Mouse (Mus musculus): ENCODE measurements around the gene 8030474K03Rik. TPM values are rescaled to one million over a fixed set of nuclear protein-coding genes. Genes with fewer than 3 reads are reported as not detected.
A peak's percentile ranks its signal among the peaks of the same experiment; 100 is the strongest.
"Not testable (repeated sequence)": the region's sequence is repeated elsewhere in the genome, so short reads cannot be mapped to it uniquely, and the experiment has no call there.

Gene 8030474K03Rik
- not detected for total RNA-seq (2021)

DNA sequence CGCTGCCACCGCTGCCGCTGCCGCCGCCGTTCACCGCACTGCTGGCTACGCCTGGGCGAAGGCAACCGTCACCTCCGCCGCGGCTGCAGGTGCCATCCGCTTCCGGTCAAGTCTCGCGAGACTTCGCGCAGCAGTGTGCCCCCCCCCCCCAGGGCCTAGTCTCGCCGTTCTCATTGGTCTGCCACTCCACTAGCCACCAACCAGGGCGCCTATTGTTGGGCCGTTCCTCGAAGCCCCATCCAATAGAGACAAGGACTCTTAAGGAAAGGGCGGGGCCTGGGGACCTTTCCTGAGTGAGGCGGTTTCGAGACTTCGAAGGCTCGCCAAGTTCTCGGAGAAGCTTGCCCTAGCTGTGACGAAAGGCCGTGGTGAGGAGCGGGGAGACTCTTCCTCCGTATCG lies at the start of gene 8030474K03Rik, which contains the start of gene Gm4779:
8030474K03Rik (plus strand) TSS at position 315 of the 400 bp plus-strand sequence.
Gm4779 (minus strand) TSS at position 82 of the 400 bp plus-strand sequence.
- intact Hi-C loops (cut with DNase I): no loop called here
- DNase-seq: no peak

DNA sequence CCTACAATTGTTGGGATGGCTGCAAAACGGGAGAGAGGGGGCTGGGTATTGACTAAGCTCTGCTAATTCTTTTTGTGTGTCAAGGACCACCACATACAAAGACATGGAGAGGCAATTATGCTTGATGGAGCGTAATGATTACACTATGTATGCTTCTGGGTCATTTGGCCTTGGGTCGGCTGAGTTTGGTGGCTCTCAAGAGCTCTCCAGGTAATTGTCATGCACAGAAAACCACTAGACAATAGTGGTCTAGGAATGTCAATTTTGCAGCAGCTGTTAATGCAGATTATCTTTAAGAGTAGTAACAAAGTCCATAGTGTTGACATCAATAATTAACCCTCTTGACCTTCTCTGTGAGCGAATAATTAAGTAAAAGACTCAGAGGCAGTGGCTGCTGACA lies 44.3 kb upstream of the 8030474K03Rik start:
- DNase-seq: no peak
- intact Hi-C loops (cut with DNase I): no loop called here

DNA sequence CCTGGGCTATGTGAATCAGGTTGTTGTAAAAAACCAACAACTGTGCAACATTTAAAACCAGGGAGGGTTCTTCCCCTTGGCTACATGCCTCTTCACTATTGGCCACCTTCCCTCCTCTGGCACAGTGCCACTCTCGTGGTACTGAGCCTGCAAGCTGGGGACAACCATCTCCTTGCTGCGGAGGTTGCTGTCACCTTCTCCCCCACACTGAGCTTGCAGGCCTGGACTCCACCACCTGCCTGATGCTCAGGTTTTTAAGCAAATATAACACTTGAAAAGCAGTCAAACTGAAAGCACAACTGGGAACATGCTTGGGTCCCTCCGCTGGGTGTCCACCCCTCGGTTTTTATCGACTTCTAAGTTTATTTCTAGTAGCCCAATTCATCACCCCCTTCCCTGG lies 40.0 kb upstream of the 8030474K03Rik start:
- intact Hi-C loops (cut with DNase I): no loop called here
- DNase-seq: peak in 1 of 2 experiments; percentile 12

DNA sequence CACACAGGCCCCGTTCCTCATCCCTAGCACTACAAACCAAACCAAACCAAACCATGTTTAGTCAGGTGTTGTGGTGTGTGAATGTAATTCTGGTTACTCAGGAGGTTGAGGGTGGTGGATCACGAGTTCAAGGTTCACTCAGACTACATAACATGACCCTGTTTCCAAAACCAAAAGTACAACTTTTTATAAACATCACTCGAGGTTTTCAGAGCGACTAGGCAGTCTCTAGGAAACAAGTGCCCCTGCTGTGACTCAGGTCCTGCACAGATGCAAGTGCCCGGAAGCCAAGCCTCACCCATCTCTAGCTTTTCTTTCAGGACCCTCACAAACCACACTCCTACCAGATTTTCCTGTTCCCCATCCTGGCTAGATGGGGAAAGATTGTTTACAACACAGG lies 29.8 kb upstream of the 8030474K03Rik start:
- no peak for DNase-seq
- intact Hi-C loops (cut with DNase I): no loop called here

DNA sequence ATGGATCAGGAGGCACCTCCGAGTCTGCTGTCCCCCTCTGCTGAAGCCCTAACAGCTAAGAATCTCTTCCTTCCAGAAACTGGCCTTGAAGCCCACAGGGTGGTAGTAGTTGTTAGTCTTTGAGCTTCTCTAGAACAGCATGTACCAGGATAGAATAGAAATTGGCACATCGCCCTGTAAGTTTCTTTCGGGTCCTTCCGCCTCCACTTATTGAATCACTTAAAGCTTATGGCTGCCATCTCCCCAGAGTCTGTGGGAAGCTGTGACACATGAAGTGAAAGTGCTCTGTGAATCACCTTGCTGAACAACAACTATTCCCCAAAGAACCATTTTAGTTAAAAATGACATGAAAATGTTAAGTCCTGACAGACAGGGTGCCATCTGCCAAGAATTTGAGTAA lies 29.3 kb upstream of the 8030474K03Rik start:
- intact Hi-C loops (cut with DNase I): no loop called here
- DNase-seq: no peak

DNA sequence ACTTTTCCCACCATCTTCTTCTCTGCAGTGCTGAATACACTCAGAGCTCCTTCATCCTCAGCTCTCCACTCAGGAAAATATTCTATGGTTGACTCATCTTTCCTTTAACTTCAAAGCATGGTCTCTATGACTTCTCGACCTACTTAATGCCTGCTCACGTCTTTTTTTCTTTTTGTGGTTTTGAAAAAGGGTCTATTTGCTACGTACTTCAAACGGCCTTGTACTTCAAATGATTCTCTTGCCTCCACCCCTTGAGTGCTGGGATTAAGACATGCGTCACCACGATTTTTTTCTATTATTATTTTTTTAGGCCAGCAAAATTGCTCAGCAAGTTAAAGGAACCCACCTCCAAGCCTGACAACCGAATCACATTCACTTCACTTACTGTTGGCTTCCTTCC lies 27.2 kb upstream of the 8030474K03Rik start:
- DNase-seq: no peak
- intact Hi-C loops (cut with DNase I): no loop called here

DNA sequence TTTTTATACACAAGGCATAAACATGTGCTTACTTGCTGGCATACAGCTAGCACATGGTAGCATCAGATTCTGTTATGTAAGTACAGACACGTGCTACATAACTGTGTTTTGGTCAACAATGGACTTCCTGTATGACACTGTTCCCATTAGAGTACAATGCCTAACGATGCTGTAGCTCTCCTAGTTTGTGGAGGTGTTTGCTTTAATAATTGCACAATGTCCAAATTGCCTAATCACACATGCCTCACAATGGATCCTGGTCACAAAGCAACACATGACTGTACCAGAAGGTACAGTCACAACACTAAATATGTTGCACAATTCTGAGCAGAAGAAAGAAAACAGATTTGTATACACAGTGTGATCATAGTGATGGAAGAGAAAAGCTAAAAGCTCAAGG lies 25.0 kb upstream of the 8030474K03Rik start:
- intact Hi-C loops (cut with DNase I): no loop called here
- no peak for DNase-seq

DNA sequence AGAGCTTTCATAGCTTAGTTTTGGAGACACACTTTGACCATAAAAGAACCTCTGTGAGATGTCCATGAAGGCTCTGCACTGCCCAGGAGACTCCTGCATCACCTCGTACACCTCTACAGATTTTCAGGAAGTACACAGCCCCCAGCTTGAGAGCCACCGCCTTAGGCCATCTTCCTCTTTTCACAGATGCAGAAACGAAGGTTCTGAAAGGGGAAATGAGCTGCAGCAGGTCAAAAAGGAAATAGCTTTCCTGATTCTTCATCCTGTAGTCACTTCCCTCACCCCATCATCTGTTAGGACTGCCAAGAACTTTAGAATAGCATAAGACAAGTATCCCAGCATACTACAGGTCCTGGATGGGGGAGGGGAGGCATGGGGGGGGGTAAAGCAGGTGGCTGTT lies 24.1 kb upstream of the 8030474K03Rik start:
- intact Hi-C loops (cut with DNase I): loop anchor here (10.0 kb wide), 1 partner anchor 96 kb away; no protein-coding TSS in a partner anchor
- DNase-seq: no peak

DNA sequence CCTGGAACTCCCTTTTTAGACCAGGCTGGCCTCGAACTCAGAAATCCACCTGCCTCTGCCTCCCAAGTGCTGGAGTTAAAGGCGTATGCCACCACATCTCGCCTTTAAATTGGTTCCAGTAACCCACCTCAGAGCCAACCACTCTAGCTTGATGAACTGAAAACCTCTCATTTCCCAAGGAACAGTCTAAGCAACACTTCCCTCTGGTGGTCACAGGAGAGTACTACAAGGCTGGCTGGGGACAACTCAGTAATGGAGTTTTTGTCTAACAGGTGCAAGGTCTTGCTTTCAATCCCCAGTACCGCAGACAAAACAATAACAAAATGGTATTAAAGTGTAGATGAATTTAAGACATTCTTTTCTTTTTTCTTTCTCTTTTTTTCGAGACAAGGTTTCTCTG lies 22.4 kb upstream of the 8030474K03Rik start:
- intact Hi-C loops (cut with DNase I): loop anchor here (10.0 kb wide), 1 partner anchor 97 kb away; no protein-coding TSS in a partner anchor
- peak; percentile 65 to 66 for DNase-seq

DNA sequence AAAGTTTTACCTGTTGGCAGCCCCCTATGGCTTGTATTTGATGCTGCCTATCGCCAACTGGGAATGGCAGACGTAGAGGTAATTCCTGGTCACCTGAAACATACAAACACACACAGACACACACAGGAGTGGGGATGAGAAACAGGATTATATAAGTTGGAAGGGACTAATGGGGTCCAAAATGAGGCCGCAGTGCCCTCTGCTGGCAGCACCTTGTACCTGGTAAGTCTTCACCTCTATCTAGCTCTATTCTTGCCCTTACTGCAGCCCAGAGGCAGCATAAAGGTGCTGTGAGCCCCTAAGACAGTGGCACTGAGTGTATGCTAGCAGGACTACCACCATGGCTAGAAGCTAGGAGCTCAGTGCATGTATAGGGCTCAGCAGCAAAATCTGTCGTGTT lies 2.9 kb upstream of the 8030474K03Rik start:
- peak; percentile 40 to 45 for DNase-seq
- intact Hi-C loops (cut with DNase I): loop anchor here (2.0 kb wide), 1 partner anchor 151 kb away; no protein-coding TSS in a partner anchor

DNA sequence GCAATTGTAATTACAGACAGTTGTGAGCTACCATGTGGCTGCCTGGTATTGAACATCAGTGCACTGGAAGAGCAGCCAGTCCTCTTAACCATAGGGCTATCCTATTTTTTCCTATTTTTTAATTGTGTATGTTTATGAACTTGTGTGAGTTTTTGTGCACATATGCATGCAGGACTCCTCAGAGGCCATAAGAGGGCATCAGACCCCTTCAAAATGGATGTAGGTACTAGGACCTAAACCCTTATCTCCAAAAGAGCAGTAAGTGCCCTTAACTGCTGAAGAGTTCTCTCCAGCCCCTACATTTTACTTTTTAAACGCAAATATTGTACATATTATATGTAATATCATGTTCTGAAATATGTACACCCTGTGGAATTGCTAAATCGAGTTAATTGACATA lies 11.1 kb downstream of the 8030474K03Rik start:
- intact Hi-C loops (cut with DNase I): loop anchor here (2.0 to 5.0 kb wide), 3 partner anchors 117 to 262 kb away; no protein-coding TSS in a partner anchor
- DNase-seq: peak; percentile 22 to 26

DNA sequence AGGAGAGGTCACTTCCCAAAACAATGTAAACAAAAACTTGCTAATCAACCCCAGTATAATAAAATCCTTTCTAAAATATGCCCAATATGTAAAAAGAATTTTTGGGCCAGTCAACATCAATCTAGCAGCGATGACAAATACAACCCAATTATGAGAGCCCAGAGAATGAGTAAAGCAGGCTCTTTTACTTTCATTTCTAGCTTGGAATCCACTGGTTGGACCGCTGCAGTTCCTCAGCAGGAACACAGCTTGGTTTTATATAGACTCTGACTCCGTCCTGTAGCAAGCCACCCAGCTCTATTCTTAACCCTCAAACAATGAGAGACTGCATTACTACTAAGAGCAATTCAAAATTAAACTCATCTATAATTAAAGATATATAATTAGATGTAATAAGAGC lies 17.3 kb downstream of the 8030474K03Rik start:
- no peak for DNase-seq
- intact Hi-C loops (cut with DNase I): no loop called here

DNA sequence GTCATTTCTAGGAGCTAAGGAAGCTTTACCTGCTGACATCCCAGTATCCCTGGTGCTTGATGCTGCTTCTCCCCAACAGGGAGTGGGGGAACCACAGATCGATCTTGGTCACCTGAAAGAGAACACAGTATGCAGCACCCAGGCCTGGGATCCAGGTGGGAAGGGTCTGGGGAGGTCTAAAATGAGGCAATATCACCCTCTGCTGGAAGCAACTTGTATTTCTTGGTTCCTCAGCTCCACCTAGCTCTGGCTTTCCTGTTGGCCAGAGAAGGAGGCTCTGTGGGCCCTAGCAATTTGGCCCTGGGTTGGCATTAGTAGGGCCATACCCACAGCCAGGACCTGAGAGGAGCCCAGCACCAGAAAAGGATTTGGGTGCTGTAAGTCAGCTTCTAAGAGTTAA lies 24.7 kb downstream of the 8030474K03Rik start:
- peak in 1 of 2 experiments; percentile 9 for DNase-seq
- intact Hi-C loops (cut with DNase I): no loop called here

DNA sequence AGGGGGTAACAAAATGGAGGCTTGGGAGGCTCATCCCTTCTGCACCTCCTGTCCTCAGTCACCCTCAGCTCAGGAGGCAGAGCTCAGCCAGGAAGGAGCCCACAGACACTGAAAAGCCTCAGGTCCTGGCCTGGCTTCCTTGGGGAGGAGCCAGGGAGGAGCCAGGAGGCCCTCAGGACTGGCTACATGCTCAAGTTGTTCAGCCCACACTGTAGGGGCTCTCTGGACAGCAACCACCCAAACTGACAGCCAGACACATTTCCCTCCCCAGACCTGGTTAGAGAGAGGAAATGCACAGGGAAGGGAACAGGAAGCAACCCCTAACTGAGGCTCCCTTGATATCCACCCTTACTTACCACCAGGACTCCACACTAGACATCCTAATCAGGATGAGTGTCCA lies 25.5 kb downstream of the 8030474K03Rik start:
- DNase-seq; intact Hi-C loops (cut with DNase I): not testable (repeated sequence)

DNA sequence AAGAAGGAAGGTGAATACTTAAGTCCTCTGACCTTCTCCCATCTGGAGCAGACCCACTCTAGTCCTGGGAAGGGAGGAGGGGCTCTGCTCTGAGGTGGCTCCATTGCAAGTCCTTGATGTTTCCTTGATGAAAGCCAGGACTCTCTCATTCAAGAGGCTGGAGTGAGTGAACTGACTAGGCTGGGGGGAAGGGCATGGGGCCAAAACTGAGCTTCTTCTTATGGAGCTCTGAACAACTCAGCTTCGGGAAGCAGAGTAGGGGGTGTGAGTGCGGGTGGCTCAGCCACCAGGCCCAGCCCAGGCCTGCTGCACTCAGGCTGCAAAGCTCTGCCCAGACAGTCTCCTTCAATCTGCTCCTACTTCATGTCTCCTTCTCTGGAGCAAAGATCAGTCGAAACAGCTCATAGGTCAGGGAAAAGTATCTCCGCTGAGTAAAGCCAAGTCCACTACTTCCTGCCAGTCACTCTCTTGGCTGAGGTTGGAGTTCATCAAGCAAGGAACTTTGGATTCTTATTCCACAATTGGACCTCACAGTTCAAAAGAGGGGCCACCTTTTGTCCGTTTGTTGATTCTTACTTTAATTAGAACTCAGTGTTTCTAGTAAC lies 52.8 kb downstream of the 8030474K03Rik start:
- intact Hi-C loops (cut with DNase I): no loop called here
- DNase-seq: peak in 1 of 2 experiments; percentile 6

Other genes with a start within 250 kb of the 8030474K03Rik start
- 10 to 100 TPM; 81.7 to 89.5 TPM for gene Ogt, start 154.6 kb upstream of the 8030474K03Rik start, total RNA-seq (2021)
- under 1 TPM; 0.14 to 0.25 TPM for gene Cxcr3, start 60.4 kb upstream of the 8030474K03Rik start, total RNA-seq (2021)
- not detected for gene Gm4779, start 233 bp upstream of the 8030474K03Rik start, total RNA-seq (2021)
- gene Nhsl2, start 54.7 kb downstream of the 8030474K03Rik start, total RNA-seq (2021): 1 to 10 TPM; 7.5 to 9.9 TPM

All from heart, postnatal 10 days (tissue).